Mouse (Mus musculus) cerebellum, adult 18-20 months (tissue): ENCODE measurements at regions not wholly inside any gene's neighbourhood (a gene's known extent, or its start where the extent isn't known, plus 50 kb on each side); places are given as distances from the start of the nearest gene placed in this dataset.

Experiments
- DNase-seq, 2 experiments: peaks; one replicate each; pipeline ENCODE4 v3.0.0; 2021

- no peak for DNase-seq
These were observed 567.0 kb downstream of the Adgrl2 start for GRCm38 (mm10) chr3:148423383-148423782.

- no peak for DNase-seq
These were observed 567.6 kb downstream of the Adgrl2 start for GRCm38 (mm10) chr3:148422720-148423119.

GRCm38 (mm10) chr3:148422205-148422604 lies 568.1 kb downstream of the Adgrl2 start:
- DNase-seq: no peak

GRCm38 (mm10) chr3:148420303-148420702 lies 570.1 kb downstream of the Adgrl2 start:
- DNase-seq: no peak

- no peak for DNase-seq
These were observed 570.8 kb downstream of the Adgrl2 start for GRCm38 (mm10) chr3:148419462-148420074.

GRCm38 (mm10) chr3:148418067-148418466 lies 572.3 kb downstream of the Adgrl2 start:
- no peak for DNase-seq

- no peak for DNase-seq
These were observed 574.9 kb downstream of the Adgrl2 start for GRCm38 (mm10) chr3:148415443-148415842.

GRCm38 (mm10) chr3:148413027-148413426 lies 577.3 kb downstream of the Adgrl2 start:
- no peak for DNase-seq

- no peak for DNase-seq
These were observed 578.2 kb downstream of the Adgrl2 start for GRCm38 (mm10) chr3:148412191-148412590.

GRCm38 (mm10) chr3:148398349-148398748 lies 592.0 kb downstream of the Adgrl2 start:
- no peak for DNase-seq

- no peak for DNase-seq
These were observed 602.8 kb downstream of the Adgrl2 start for GRCm38 (mm10) chr3:148387550-148387949.

GRCm38 (mm10) chr3:148385712-148386111 lies 604.6 kb downstream of the Adgrl2 start:
- no peak for DNase-seq

GRCm38 (mm10) chr3:148381057-148381456 lies 609.3 kb downstream of the Adgrl2 start:
- no peak for DNase-seq

GRCm38 (mm10) chr3:148363331-148363730 lies 627.0 kb downstream of the Adgrl2 start:
- no peak for DNase-seq

GRCm38 (mm10) chr3:148362453-148362864 lies 627.9 kb downstream of the Adgrl2 start:
- DNase-seq: no peak

GRCm38 (mm10) chr3:148343633-148344361 lies 646.6 kb downstream of the Adgrl2 start:
- peak; percentile 10 to 11 for DNase-seq

- DNase-seq: no peak
These were observed 647.1 kb downstream of the Adgrl2 start for GRCm38 (mm10) chr3:148343256-148343632.

- DNase-seq: no peak
These were observed 651.1 kb downstream of the Adgrl2 start for GRCm38 (mm10) chr3:148339258-148339657.

GRCm38 (mm10) chr3:148336640-148337039 lies 653.7 kb downstream of the Adgrl2 start:
- no peak for DNase-seq

- no peak for DNase-seq
These were observed 654.3 kb downstream of the Adgrl2 start for GRCm38 (mm10) chr3:148336091-148336511.

- DNase-seq: no peak
These were observed 654.7 kb downstream of the Adgrl2 start for GRCm38 (mm10) chr3:148335654-148336053.

GRCm38 (mm10) chr3:148324911-148325621 lies 665.3 kb downstream of the Adgrl2 start:
- no peak for DNase-seq

GRCm38 (mm10) chr3:148321894-148322293 lies 668.5 kb downstream of the Adgrl2 start:
- no peak for DNase-seq

- DNase-seq: no peak
These were observed 674.2 kb downstream of the Adgrl2 start for GRCm38 (mm10) chr3:148316198-148316597.
